Mouse (Mus musculus): ENCODE measurements at regions not wholly inside any gene's neighbourhood (a gene's known extent, or its start where the extent isn't known, plus 50 kb on each side); places are given as distances from the start of the nearest gene placed in this dataset.
"Not testable (repeated sequence)": the region's sequence is repeated elsewhere in the genome, so short reads cannot be mapped to it uniquely, and the experiment has no call there.

GRCm38 (mm10) chr15:11461575-11461974, 62.1 kb upstream of the Tars start:
- DNase-seq, result not testable (repeated sequence)

- DNase-seq, result no peak
These were observed 59.8 kb upstream of the Tars start for GRCm38 (mm10) chr15:11459306-11459705.

- no peak for DNase-seq
These were observed 57.8 kb upstream of the Tars start for GRCm38 (mm10) chr15:11457278-11457677.

GRCm38 (mm10) chr15:11455982-11456381, 56.5 kb upstream of the Tars start:
- DNase-seq, result no peak

GRCm38 (mm10) chr15:11455366-11455785, 55.9 kb upstream of the Tars start:
- DNase-seq, result no peak

- DNase-seq, result no peak
These were observed 54.5 kb upstream of the Tars start for GRCm38 (mm10) chr15:11453997-11454396.

- DNase-seq, result no peak
These were observed 52.2 kb upstream of the Tars start for GRCm38 (mm10) chr15:11451635-11452034.
